Mouse (Mus musculus): ENCODE measurements around the gene Agbl4. TPM values are rescaled to one million over a fixed set of nuclear protein-coding genes. Genes with fewer than 3 reads are reported as not detected.

The Agbl4 gene
- total and polyA plus RNA-seq, 2 experiments = not detected

DNA sequence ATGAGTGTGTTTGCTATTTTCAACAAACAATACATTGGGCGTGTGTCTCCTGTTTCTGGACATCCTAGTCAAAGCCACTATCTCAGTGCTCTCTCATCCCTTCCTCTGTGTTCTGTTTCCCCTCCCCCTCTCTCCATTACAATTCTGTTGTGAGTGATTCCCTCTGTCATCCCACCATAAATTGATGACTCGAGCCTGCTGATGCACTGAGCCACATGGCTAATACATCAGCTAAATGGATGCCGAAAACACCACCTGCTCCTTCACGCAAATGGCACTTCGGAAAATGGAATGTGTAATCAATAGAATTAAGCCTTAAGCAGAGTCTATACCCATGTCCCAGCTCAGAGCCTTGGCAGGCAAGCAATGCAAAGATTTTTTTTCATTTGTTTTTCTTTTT, 854.5 kb downstream of the Agbl4 start:
- no peaks in the 10 kb centered on the region for H3K4me1 ChIP-seq (ENCODE audit: control insufficient read depth, insufficient read depth, low read length)
- H3K9ac ChIP-seq (ENCODE audit: low read depth, low read length) = no peak overlapping the region
- no peaks in the 10 kb centered on the region for H3K79me2 ChIP-seq (ENCODE audit: control insufficient read depth, insufficient read depth, low read length)
- no peaks in the 10 kb centered on the region for H3K27me3 ChIP-seq (ENCODE audit: control insufficient read depth, insufficient read depth, low read length)
- H3K27ac ChIP-seq (replicated peaks; ENCODE audit: insufficient read depth, low read depth, low read length) = no peak overlapping the region
- TF ChIP-seq POLR2A (IDR thresholded peaks at IDR 0.05; ENCODE audit: extremely low read depth, insufficient read depth, low read length) = no peak
- no peak for TF ChIP-seq CTCF (IDR thresholded peaks at IDR 0.05; ENCODE audit: low read depth, low read length)
- no peak for DNase-seq (ENCODE audit: extremely low read depth, low read depth, low spot score)
- H3K36me3 ChIP-seq (ENCODE audit: control insufficient read depth, insufficient read depth, low read length) = no peaks in the 10 kb centered on the region
- no peak overlapping the region for H3K4me3 ChIP-seq (ENCODE audit: insufficient read depth, low read depth, low read length)
- WGBS = 84% methylated on average over 5 of the region's 5 CpGs

- Histone ChIP-seq H3K79me2 (ENCODE audit: control insufficient read depth, insufficient read depth, low read length) (no peaks in the 10 kb centered on the region), H3K4me3 (ENCODE audit: insufficient read depth, low read depth, low read length) (no peak overlapping the region), H3K27ac (replicated peaks; ENCODE audit: insufficient read depth, low read depth, low read length) (no peak overlapping the region), H3K9ac (ENCODE audit: low read depth, low read length) (no peak overlapping the region), H3K36me3 (ENCODE audit: control insufficient read depth, insufficient read depth, low read length) (no peaks in the 10 kb centered on the region), H3K27me3 (ENCODE audit: control insufficient read depth, insufficient read depth, low read length) (no peaks in the 10 kb centered on the region), H3K4me1 (ENCODE audit: control insufficient read depth, insufficient read depth, low read length) (no peaks in the 10 kb centered on the region)
- whole genome bisulfite sequencing = 9% methylated on average over 4 of the region's 4 CpGs
- TF ChIP-seq CTCF (IDR thresholded peaks at IDR 0.05; ENCODE audit: low read depth, low read length) = no peak
- no peak for TF ChIP-seq POLR2A (IDR thresholded peaks at IDR 0.05; ENCODE audit: extremely low read depth, insufficient read depth, low read length)
- peak; percentile 11 for DNase-seq (ENCODE audit: extremely low read depth, low read depth, low spot score)
These were observed 858.0 kb downstream of the Agbl4 start for GRCm38 (mm10) chr4:111255499-111255898.

GRCm38 (mm10) chr4:111256931-111257330, 859.5 kb downstream of the Agbl4 start:
- no peaks in the 10 kb centered on the region for H3K79me2 ChIP-seq (ENCODE audit: control insufficient read depth, insufficient read depth, low read length)
- no peak overlapping the region for H3K9ac ChIP-seq (ENCODE audit: low read depth, low read length)
- no peaks in the 10 kb centered on the region for H3K4me1 ChIP-seq (ENCODE audit: control insufficient read depth, insufficient read depth, low read length)
- H3K27ac ChIP-seq (replicated peaks; ENCODE audit: insufficient read depth, low read depth, low read length) = no peak overlapping the region
- no peaks in the 10 kb centered on the region for H3K27me3 ChIP-seq (ENCODE audit: control insufficient read depth, insufficient read depth, low read length)
- H3K4me3 ChIP-seq (ENCODE audit: insufficient read depth, low read depth, low read length) = no peak overlapping the region
- TF ChIP-seq POLR2A (IDR thresholded peaks at IDR 0.05; ENCODE audit: extremely low read depth, insufficient read depth, low read length) (no peak), CTCF (IDR thresholded peaks at IDR 0.05; ENCODE audit: low read depth, low read length) (no peak)
- H3K36me3 ChIP-seq (ENCODE audit: control insufficient read depth, insufficient read depth, low read length) = no peaks in the 10 kb centered on the region
- no peak for DNase-seq (ENCODE audit: extremely low read depth, low read depth, low spot score)

DNA sequence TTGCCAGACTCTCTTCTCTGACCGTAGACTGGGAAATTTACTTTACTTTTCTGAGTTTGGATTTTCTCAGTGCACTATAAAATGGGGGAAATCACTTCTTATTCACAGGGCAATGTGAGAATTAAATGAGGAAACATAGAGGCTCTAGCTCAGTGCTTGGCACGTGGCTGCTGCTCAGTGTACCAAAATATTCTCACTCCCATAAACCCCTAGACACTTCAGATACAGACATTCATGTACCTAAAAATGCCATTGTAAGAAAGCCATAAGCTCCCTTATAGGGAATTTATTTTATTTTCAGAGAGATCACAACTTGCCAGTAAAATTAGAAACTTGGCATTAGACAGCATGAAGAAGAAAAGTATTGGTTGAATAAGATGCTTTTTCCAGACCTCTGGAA, 883.5 kb downstream of the Agbl4 start:
- no peaks in the 10 kb centered on the region for H3K27me3 ChIP-seq (ENCODE audit: control insufficient read depth, insufficient read depth, low read length)
- WGBS = 75% methylated on average over 2 of the region's 2 CpGs
- DNase-seq (ENCODE audit: extremely low read depth, low read depth, low spot score) = no peak
- no peaks in the 10 kb centered on the region for H3K4me1 ChIP-seq (ENCODE audit: control insufficient read depth, insufficient read depth, low read length)
- H3K4me3 ChIP-seq (ENCODE audit: insufficient read depth, low read depth, low read length) = no peak overlapping the region
- H3K27ac ChIP-seq (replicated peaks; ENCODE audit: insufficient read depth, low read depth, low read length) = no peak overlapping the region
- no peak overlapping the region for H3K9ac ChIP-seq (ENCODE audit: low read depth, low read length)
- H3K36me3 ChIP-seq (ENCODE audit: control insufficient read depth, insufficient read depth, low read length) = no peaks in the 10 kb centered on the region
- no peaks in the 10 kb centered on the region for H3K79me2 ChIP-seq (ENCODE audit: control insufficient read depth, insufficient read depth, low read length)
- TF ChIP-seq CTCF (IDR thresholded peaks at IDR 0.05; ENCODE audit: low read depth, low read length) (no peak), POLR2A (IDR thresholded peaks at IDR 0.05; ENCODE audit: extremely low read depth, insufficient read depth, low read length) (no peak)

DNA sequence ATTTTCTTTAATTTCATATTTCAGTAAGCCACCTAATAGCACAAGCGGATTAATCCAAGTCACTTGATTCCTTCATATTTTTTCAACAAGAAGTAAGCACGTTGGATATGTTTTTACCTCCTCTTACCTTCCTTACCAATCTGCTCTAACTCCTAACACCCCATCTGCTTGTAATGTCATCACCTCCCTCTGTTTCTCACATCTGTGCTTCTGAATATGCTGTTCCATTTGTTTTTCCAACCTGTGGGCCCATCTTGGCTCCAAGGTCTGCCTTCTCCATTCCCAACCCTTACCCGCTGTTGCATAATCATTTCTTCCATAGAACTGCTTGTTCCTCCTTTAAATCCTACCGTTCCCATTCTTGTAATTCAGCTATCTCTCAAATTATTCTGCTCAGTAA, 884.4 kb downstream of the Agbl4 start:
- no peaks in the 10 kb centered on the region for H3K4me1 ChIP-seq (ENCODE audit: control insufficient read depth, insufficient read depth, low read length)
- H3K9ac ChIP-seq (ENCODE audit: low read depth, low read length) = no peak overlapping the region
- no peaks in the 10 kb centered on the region for H3K27me3 ChIP-seq (ENCODE audit: control insufficient read depth, insufficient read depth, low read length)
- H3K27ac ChIP-seq (replicated peaks; ENCODE audit: insufficient read depth, low read depth, low read length) = no peak overlapping the region
- no peak for DNase-seq (ENCODE audit: extremely low read depth, low read depth, low spot score)
- no peaks in the 10 kb centered on the region for H3K79me2 ChIP-seq (ENCODE audit: control insufficient read depth, insufficient read depth, low read length)
- no peak overlapping the region for H3K4me3 ChIP-seq (ENCODE audit: insufficient read depth, low read depth, low read length)
- WGBS = 80% methylated on average over 4 of the region's 4 CpGs
- no peak for TF ChIP-seq CTCF (IDR thresholded peaks at IDR 0.05; ENCODE audit: low read depth, low read length)
- no peak for TF ChIP-seq POLR2A (IDR thresholded peaks at IDR 0.05; ENCODE audit: extremely low read depth, insufficient read depth, low read length)
- no peaks in the 10 kb centered on the region for H3K36me3 ChIP-seq (ENCODE audit: control insufficient read depth, insufficient read depth, low read length)

DNA sequence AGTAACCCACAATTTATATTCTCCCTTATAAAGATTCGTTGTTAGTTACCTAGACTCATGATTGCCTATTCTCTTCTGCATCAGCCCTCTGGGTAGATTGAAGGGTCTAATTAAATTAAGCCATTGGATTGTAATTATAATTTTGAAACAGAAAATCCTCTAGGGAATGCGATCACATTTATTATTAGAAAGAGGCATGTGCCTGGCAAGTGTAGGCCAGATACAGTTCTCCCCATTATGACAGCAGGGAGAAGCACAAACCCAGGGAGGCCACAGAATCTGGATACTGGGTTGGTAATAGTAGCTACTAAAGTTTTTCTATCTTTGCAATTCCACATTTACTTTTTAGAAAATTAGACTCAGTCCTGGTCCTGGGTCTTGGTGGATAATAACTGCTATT, 887.2 kb downstream of the Agbl4 start:
- TF ChIP-seq POLR2A (IDR thresholded peaks at IDR 0.05; ENCODE audit: extremely low read depth, insufficient read depth, low read length) = no peak
- TF ChIP-seq CTCF (IDR thresholded peaks at IDR 0.05; ENCODE audit: low read depth, low read length) = no peak
- H3K79me2 ChIP-seq (ENCODE audit: control insufficient read depth, insufficient read depth, low read length) = no peaks in the 10 kb centered on the region
- H3K4me1 ChIP-seq (ENCODE audit: control insufficient read depth, insufficient read depth, low read length) = no peaks in the 10 kb centered on the region
- no peaks in the 10 kb centered on the region for H3K36me3 ChIP-seq (ENCODE audit: control insufficient read depth, insufficient read depth, low read length)
- no peak for DNase-seq (ENCODE audit: extremely low read depth, low read depth, low spot score)
- WGBS = 89% methylated on average over 2 of the region's 2 CpGs
- H3K4me3 ChIP-seq (ENCODE audit: insufficient read depth, low read depth, low read length) = no peak overlapping the region
- no peaks in the 10 kb centered on the region for H3K27me3 ChIP-seq (ENCODE audit: control insufficient read depth, insufficient read depth, low read length)
- H3K27ac ChIP-seq (replicated peaks; ENCODE audit: insufficient read depth, low read depth, low read length) = no peak overlapping the region
- H3K9ac ChIP-seq (ENCODE audit: low read depth, low read length) = no peak overlapping the region

Data from liver, adult 2 months (tissue).